Mouse (Mus musculus) embryonic fibroblast, embryonic 13.5 days (primary cell): Measurements from ENCODE around the gene Rhbdd1. TPM values are rescaled to one million over a fixed set of nuclear protein-coding genes. Genes with fewer than 3 reads are reported as not detected.

Source experiments
- H3K27ac ChIP-seq: 2 replicates; pipeline ENCODE4 v1.5.1; 2012; ENCODE audit warnings: low read length, control low read depth, inconsistent platforms; ENCODE audit not compliant: insufficient read depth
- H3K4me1 ChIP-seq: 2 replicates; pipeline ENCODE4 v1.6.1; 2011; ENCODE audit warnings: low read length; ENCODE audit not compliant: control insufficient read depth, insufficient read depth
- H3K4me3 ChIP-seq: 2 replicates; pipeline ENCODE4 v1.5.1; 2011; ENCODE audit warnings: mild to moderate bottlenecking, control low read depth, low read length; ENCODE audit not compliant: insufficient read depth
- CTCF ChIP-seq: IDR thresholded peaks from 2 replicates; pipeline ENCODE4 v1.5.1; 2011; ENCODE audit warnings: mild to moderate bottlenecking, control low read depth, low read length, moderate library complexity, borderline replicate concordance; ENCODE audit not compliant: insufficient read depth
- POLR2A ChIP-seq: IDR thresholded peaks from 2 replicates; pipeline ENCODE4 v1.6.1; 2011; ENCODE audit warnings: low read depth, mild to moderate bottlenecking, control low read depth, low read length, moderate library complexity
- polyA plus RNA-seq: library from polyadenylated mRNA; stranded (reverse); fragments of >200 nt; gene quantifications from 2 replicates; pipeline ENCODE4 v1.2.4, GENCODE M21; 2011; ENCODE audit warnings: low read depth; ENCODE audit not compliant: missing spikeins, insufficient read length

Rhbdd1 gene
- polyA plus RNA-seq, 1 experiment: 38.0 TPM

GRCm38 (mm10) chr1:82411521-82411920, 95.3 kb downstream of the Rhbdd1 start:
- Histone ChIP-seq H3K4me1 (peaks cover 3% of the 10 kb centered on the region), H3K27ac (no peak overlapping the region), H3K4me3 (no peak overlapping the region)
- no peak for TF ChIP-seq POLR2A
- TF ChIP-seq CTCF: no peak

GRCm38 (mm10) chr1:82412085-82412484, 95.8 kb downstream of the Rhbdd1 start:
- TF ChIP-seq POLR2A: no peak
- TF ChIP-seq CTCF: no peak
- Histone ChIP-seq H3K27ac (no peak overlapping the region), H3K4me1 (peaks cover 3% of the 10 kb centered on the region), H3K4me3 (no peak overlapping the region)

- TF ChIP-seq POLR2A (no peak), CTCF (no peak)
- Histone ChIP-seq H3K27ac (no peak overlapping the region), H3K4me3 (no peak overlapping the region), H3K4me1 (peaks cover 3% of the 10 kb centered on the region)
These were observed 98.3 kb downstream of the Rhbdd1 start for GRCm38 (mm10) chr1:82414434-82415045.

GRCm38 (mm10) chr1:82415641-82416040, 99.4 kb downstream of the Rhbdd1 start:
- Histone ChIP-seq H3K27ac (no peak overlapping the region), H3K4me3 (no peak overlapping the region), H3K4me1 (peaks cover 3% of the 10 kb centered on the region)
- TF ChIP-seq POLR2A: no peak
- TF ChIP-seq CTCF: no peak

- TF ChIP-seq POLR2A: no peak
- H3K4me1 ChIP-seq: peaks cover 9% of the 10 kb centered on the region; the same call in 1 of the 2 replicates
- H3K27ac ChIP-seq: no peak overlapping the region
- H3K4me3 ChIP-seq: no peak overlapping the region
These were observed 111.5 kb downstream of the Rhbdd1 start for GRCm38 (mm10) chr1:82427729-82428128.

- H3K4me1 ChIP-seq: peaks cover 9% of the 10 kb centered on the region; the same call in 1 of the 2 replicates
- no peak overlapping the region for H3K4me3 ChIP-seq
- H3K27ac ChIP-seq: no peak overlapping the region
- no peak for TF ChIP-seq POLR2A
- TF ChIP-seq CTCF: no peak
These were observed 112.8 kb downstream of the Rhbdd1 start for GRCm38 (mm10) chr1:82429061-82429460.

GRCm38 (mm10) chr1:82432919-82433648, 116.8 kb downstream of the Rhbdd1 start:
- no peak overlapping the region for H3K4me3 ChIP-seq
- H3K27ac ChIP-seq: no peak overlapping the region
- no peak for TF ChIP-seq POLR2A
- TF ChIP-seq CTCF: peak; percentile 83; the same call in 1 of the 2 replicates
- H3K4me1 ChIP-seq: peaks cover 9% of the 10 kb centered on the region; the same call in 1 of the 2 replicates

GRCm38 (mm10) chr1:82433649-82434005, 117.4 kb downstream of the Rhbdd1 start:
- Histone ChIP-seq H3K4me1 (peaks cover 5% of the 10 kb centered on the region; the same call in 1 of the 2 replicates), H3K4me3 (no peak overlapping the region)
- TF ChIP-seq POLR2A (no peak), CTCF (no peak)

GRCm38 (mm10) chr1:82437273-82437672, 121.0 kb downstream of the Rhbdd1 start:
- no peak for TF ChIP-seq POLR2A
- TF ChIP-seq CTCF: no peak
- Histone ChIP-seq H3K4me3 (no peak overlapping the region), H3K4me1 (no peaks in the 10 kb centered on the region), H3K27ac (no peak overlapping the region)

More at GRCm38 (mm10) chr1:82433649-82434005, 117.4 kb downstream of the Rhbdd1 start:
- H3K27ac ChIP-seq: no peak overlapping the region

GRCm38 (mm10) chr1:82440123-82440522, 123.9 kb downstream of the Rhbdd1 start:
- Histone ChIP-seq H3K27ac (no peak overlapping the region), H3K4me1 (no peaks in the 10 kb centered on the region), H3K4me3 (no peak overlapping the region)
- TF ChIP-seq CTCF (no peak), POLR2A (no peak)

- no peak overlapping the region for H3K4me3 ChIP-seq
- H3K4me1 ChIP-seq: no peaks in the 10 kb centered on the region
- TF ChIP-seq POLR2A: no peak
- no peak for TF ChIP-seq CTCF
- no peak overlapping the region for H3K27ac ChIP-seq
These were observed 127.3 kb downstream of the Rhbdd1 start for GRCm38 (mm10) chr1:82443517-82443916.
